Mouse (Mus musculus) hindbrain, embryonic 16.5 days (tissue): ENCODE results near the gene Gm6657. TPM values are rescaled to one million over a fixed set of nuclear protein-coding genes. Genes with fewer than 3 reads are reported as not detected.

Source experiments
- ATAC-seq: fragments of 200-750 bp; cut with Nextera tagmentation; 2 replicates; pipeline ENCODE4 v1.8.0; 2017; ENCODE audit warnings: moderate TSS enrichment, moderate library complexity
- H3K27ac ChIP-seq: fragments of 300-500 bp; sonication (generic); 2 replicates; pipeline ENCODE4 v1.5.1; 2014; ENCODE audit warnings: low read depth, mild to moderate bottlenecking, control low read depth, low read length, moderate library complexity
- H3K27me3 ChIP-seq: fragments of 300-500 bp; sonication (generic); replicated peaks from 2 replicates; pipeline ENCODE4 v1.6.1; 2014; ENCODE audit warnings: low read length; ENCODE audit not compliant: control insufficient read depth, insufficient read depth
- H3K36me3 ChIP-seq: fragments of 300-500 bp; sonication (generic); 2 replicates; pipeline ENCODE4 v1.6.1; 2014; ENCODE audit warnings: mild to moderate bottlenecking, low read length, moderate library complexity, mixed read lengths; ENCODE audit not compliant: control insufficient read depth, insufficient read depth
- H3K4me1 ChIP-seq: fragments of 300-500 bp; sonication (generic); 2 replicates; pipeline ENCODE4 v1.6.1; 2014; ENCODE audit warnings: low read depth, low read length; ENCODE audit not compliant: control insufficient read depth, insufficient read depth
- H3K4me2 ChIP-seq: fragments of 300-500 bp; sonication (generic); 2 replicates; pipeline ENCODE4 v1.6.1; 2014; ENCODE audit warnings: mild to moderate bottlenecking, low read length, control low read depth, moderate library complexity
- H3K4me3 ChIP-seq: fragments of 300-500 bp; sonication (generic); 2 replicates; pipeline ENCODE4 v1.5.1; 2014; ENCODE audit warnings: mild to moderate bottlenecking, low read length, control low read depth, moderate library complexity
- H3K9ac ChIP-seq: fragments of 300-500 bp; sonication (generic); 2 replicates; pipeline ENCODE4 v1.6.1; 2014; ENCODE audit warnings: low read depth, mild to moderate bottlenecking, control low read depth, low read length, moderate library complexity
- H3K9me3 ChIP-seq: fragments of 300-500 bp; sonication (generic); 2 replicates; pipeline ENCODE4 v1.6.1; 2014; ENCODE audit warnings: mild to moderate bottlenecking, low read length, moderate library complexity; ENCODE audit not compliant: control insufficient read depth
- WGBS: fragments of 180-500 bp; shearing (Covaris S2); extraction: QIAGEN DNeasy Blood & Tissue Kit; methylation state at CpG from one replicate; pipeline ENCODE4 v1.1.7; 2014; 5-methylcytosine and 5-hydroxymethylcytosine counted together
- polyA plus RNA-seq: library from polyadenylated mRNA; unstranded; fragments of >200 nt; fragmentation: Nextera tagmentation; extraction: Ambion mirVana; gene quantifications from 2 replicates; pipeline ENCODE4 v1.2.1, GENCODE M21; 2015

Gm6657 gene
- polyA plus RNA-seq, 1 experiment from 2014 or later, result not detected

DNA sequence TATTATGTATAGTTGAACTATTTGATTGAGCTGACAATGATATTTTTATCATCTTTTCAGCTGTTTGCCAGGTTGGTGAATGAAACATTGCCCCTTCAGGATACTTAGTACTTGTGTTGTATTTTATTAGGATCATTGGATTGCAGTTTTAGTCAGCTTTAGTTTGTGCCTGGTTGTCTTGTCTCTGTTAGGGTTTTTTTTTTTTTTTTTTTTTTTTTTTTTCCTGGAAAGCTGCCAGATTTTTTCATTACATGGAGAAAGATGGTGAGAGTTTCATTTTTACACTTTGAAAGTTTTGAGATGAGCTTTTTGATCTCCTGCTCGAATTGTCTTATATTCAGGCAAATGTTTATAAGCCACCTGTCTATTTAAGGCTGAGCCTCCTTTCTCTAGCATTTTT lies 54.3 kb downstream of the Gm6657 start:
- H3K4me1 ChIP-seq, result no peaks in the 10 kb centered on the region
- H3K4me2 ChIP-seq, result no peak overlapping the region
- H3K27me3 ChIP-seq, result no peaks in the 10 kb centered on the region
- no peak for ATAC-seq
- H3K36me3 ChIP-seq, result no peaks in the 10 kb centered on the region
- no peak overlapping the region for H3K4me3 ChIP-seq
- H3K9ac ChIP-seq, result no peak overlapping the region
- no peaks in the 10 kb centered on the region for H3K9me3 ChIP-seq
- H3K27ac ChIP-seq, result no peak overlapping the region
- WGBS, result 80% methylated on average over 1 of the region's 1 CpGs

DNA sequence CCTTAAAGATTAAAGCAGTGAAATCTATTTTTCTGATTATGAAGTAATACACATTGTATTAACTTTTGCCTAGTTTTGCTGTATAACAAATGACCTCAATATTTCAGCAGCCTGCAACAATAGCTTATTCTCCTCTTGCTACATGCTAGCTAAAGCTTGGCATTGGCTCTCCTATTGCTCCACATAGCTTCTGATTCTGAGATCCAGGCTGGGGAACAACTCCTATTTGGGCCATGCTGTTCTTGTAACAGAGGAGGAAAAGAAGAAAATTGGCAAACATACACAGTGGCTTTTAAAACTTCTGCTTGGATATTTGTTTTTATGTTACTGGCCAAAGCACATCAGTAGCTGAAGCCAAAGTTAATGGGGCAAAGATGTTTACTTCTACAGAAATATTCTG lies 55.1 kb downstream of the Gm6657 start:
- Histone ChIP-seq H3K27me3 (no peaks in the 10 kb centered on the region), H3K9ac (no peak overlapping the region), H3K27ac (no peak overlapping the region), H3K4me2 (no peak overlapping the region), H3K36me3 (no peaks in the 10 kb centered on the region), H3K9me3 (no peaks in the 10 kb centered on the region), H3K4me3 (no peak overlapping the region), H3K4me1 (no peaks in the 10 kb centered on the region)
- no peak for ATAC-seq

Other genes starting within 250 kb of the Gm6657 start
- 48.7 and 57.1 TPM in 2 replicates for gene Gphn, start 32.1 kb downstream of the Gm6657 start, polyA plus RNA-seq